Mouse (Mus musculus) adrenal gland, adult (tissue): Measurements from ENCODE around the gene Zfand5.

Experiments used
- DNase-seq, 2 experiments: peaks; one replicate each; pipeline ENCODE4 v3.0.0; 2022 to 2023; ENCODE audit warnings: low spot score in 1 of 2; ENCODE audit not compliant: inconsistent age in 2 of 2

Gene Zfand5

DNA sequence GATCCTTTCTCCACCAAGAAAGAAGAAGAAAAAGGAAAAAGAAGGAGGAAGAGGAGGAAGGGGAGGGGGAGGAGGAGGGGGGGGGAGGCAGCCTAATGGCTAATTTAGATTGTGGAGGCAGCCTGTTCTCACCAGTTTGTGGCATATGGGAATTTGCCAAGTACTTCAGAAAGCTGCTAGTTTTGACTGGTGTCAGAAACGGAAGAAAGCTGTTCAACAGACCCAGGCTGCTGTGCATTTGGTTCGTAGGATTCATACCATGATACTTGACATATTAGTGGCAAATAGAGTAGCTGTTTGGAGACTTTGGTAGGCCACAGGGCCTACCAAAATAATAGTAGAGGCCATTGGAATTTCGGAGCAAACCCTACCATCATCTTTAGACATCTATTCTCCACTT is 53.3 kb downstream of the Zfand5 start:
- DNase-seq = no peak

DNA sequence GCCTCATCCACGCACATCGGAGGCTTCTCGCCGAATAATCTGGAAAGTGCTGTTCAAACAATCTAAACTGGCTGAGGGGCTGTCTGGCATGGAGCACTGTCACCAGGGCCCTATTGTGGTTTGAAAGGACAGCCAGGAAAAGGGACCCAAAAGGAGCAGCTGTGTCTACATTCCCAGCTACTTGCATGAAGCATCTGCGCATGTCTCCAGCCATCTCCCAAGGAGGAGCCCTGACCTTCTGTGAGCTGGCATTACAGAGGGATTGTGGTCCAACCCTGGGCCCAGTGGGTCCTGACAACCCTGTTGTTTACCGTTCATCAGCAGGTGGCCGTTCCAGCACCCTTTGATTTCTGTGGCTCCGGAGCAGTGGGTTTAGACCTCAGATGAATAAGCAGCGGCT is 56.9 kb downstream of the Zfand5 start:
- no peak for DNase-seq

DNA sequence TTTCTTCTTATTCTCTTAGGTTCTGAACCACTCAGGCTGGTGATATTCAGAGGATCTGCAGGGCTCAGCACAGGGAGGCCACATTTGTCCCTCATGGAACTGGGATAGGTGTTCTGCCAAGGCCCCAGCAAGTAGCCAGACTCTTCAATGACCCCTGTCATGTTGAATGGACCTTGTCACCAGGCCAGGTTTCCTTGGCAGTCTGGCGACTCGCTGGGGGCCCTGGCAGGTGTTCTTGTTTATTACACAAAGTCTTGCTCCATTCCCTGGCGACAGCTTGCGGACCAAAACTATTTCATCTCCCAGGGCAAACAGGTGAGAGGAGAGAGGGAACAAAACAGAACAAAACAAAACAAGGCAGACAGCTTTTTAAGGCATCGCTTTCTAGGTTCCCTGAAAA is 57.7 kb downstream of the Zfand5 start:
- DNase-seq = peak in 1 of 2 experiments; percentile 64

DNA sequence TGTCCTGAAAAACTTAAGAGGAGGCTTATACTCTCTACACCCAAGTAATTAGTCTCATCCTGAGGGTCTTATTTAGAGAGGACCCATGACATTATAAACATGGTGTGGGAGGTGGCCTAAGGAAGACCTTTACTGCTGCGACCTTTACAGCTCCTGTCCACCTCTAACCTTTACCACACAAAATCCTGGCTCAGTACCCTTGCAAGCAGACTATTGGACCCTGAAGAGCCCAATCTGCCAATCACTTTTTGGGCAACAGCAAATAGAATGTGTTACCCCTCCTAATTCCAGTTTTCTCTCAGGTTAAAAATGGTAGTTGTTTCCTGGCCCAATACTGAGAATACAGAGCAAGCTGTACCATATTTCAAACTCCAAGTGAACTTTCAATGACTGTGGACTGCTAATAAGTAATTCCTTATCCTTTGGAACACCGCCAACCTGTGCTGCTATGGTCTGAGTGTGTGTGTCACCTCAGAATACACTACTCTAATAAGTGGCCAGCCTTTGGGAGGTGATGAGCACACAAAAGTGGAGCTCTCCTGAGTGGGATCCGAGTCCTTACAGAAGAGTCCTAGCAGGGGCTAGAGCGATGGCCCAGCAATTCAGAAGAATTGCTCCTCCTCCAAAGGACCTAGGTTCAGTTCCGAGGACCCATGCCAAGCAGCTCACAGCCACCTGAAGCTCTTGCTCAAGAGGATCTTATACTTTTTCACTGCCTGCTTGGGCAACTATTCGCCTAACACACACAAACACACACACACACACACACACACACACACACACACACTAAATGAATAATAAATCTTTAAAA is 58.4 kb downstream of the Zfand5 start:
- DNase-seq = no peak

DNA sequence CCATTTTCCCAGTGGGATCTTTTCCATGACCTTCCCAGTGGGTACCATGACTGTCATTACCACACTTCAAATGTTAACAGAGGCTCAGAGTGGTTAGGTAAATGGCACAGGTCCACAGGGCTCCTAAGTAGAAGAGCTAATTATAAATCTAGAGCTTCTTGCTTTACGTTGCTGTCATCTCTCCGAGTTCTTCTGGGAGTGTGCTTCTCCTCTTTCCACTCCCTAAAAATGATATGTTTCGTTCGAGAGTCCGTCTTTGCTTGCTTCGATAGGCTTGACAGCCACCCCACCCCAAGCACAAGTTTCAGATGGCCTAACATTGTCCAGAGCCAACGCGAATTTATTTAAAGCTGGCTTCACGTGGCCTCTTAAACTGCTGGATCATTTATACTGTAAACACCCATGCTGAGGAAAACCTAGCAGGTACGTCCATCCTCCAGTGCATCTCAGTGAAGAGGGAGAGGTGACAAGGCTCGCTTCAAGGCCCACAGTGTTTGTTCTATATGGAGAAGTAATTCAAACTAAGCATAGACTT is 59.6 kb downstream of the Zfand5 start:
- no peak for DNase-seq
